Mouse (Mus musculus): ENCODE measurements around the gene Akt3.

- TF ChIP-seq GATA1 (IDR thresholded peaks at IDR 0.05; ENCODE audit: borderline replicate concordance, low read length) (no peak), FLI1 (IDR thresholded peaks at IDR 0.05; ENCODE audit: low read length) (no peak)
Measured at GRCm38 (mm10) chr1:177150344-177151021, 107.5 kb downstream of the Akt3 start.
